In the genomic region with DNA sequence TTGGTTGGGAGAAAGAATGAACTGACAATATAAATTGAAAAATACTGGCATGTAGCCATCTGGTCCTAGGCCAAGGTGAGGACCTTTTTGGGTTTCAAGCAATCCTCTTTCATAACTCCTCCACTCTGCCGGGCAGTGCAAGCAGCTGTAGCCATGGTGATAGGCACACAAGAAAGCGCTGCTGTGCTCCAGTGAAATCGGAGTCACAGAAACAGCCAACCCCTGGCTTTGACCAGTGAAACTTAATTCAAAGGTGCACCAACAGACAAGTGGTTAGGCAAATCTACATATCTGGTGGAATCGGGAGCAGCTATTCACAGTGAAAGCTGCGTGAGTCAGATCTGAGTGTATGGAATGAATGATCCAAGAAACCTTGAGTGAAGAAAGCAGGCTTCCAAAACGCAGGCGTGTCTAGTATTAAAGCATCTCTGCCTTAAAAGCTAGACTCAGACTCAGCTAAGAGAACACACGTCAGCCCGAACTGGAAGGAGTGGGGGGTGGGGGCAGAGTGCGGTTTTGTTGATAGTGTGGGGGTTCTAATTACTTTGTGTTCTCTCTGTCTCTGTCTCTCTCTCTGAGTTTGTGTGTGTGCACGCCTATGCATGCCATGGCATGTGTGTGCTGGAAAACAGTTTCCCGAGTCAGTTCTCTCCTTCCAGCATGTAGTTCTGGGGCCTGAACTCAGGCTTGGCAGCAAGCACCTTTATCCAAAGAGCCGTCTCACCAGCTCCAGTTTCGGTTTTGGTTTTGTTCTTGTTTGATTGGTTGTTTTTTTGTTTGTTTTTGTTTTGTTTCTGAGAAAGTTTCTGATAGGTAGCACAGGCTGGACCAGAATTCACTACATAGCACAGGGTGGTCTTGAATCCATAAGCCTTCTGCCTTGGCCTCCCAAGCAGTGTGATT, we compare ENCODE assay signal across 8 mouse cellular contexts. TPM values are rescaled to one million over a fixed set of nuclear protein-coding genes. Genes with fewer than 3 reads are reported as not detected.
A peak's percentile ranks its signal among the peaks of the same experiment; 100 is the strongest.
DNase-seq lines count a peak whose midpoint lies in the region; ATAC-seq and TF ChIP-seq lines count a peak whose summit lies in the region.

No protein-coding gene starts in this region.

- peaks cover 60% of the 10 kb centered on the region for H3K36me3 ChIP-seq in intestine, embryonic 14.5 days (ENCODE audit: control insufficient read depth, insufficient read depth, low read length)
- peaks cover 49% of the 10 kb centered on the region for H3K36me3 ChIP-seq in intestine, postnatal 0 days (ENCODE audit: control insufficient read depth, insufficient read depth)
- no peaks in the 10 kb centered on the region for H3K36me3 ChIP-seq in forebrain, postnatal 0 days (ENCODE audit: insufficient read depth)
- peaks cover 78% of the 10 kb centered on the region for H3K36me3 ChIP-seq in liver, embryonic 14.5 days (replicated peaks; ENCODE audit: control insufficient read depth, insufficient read depth, low read depth)
- H3K36me3 ChIP-seq in stomach, embryonic 15.5 days = peaks cover 39% of the 10 kb centered on the region

- no peak for DNase-seq in intestine, embryonic 14.5 days (ENCODE audit: low spot score)
- peak; percentile 84 for DNase-seq in R1 (ENCODE audit: low read depth, low spot score)
- peak; percentile 44 for DNase-seq in forebrain, postnatal 0 days
- no peak for DNase-seq in liver, embryonic 14.5 days (ENCODE audit: low read depth in 3 of 3, low spot score in 3 of 3)
- no peak for DNase-seq in cerebellum, adult 8-10 months
- no peak for DNase-seq in layer of hippocampus, postnatal 36 days

- no peak overlapping the region for H3K4me2 ChIP-seq in intestine, embryonic 14.5 days (ENCODE audit: low read length)
- no peak overlapping the region for H3K4me2 ChIP-seq in intestine, postnatal 0 days (replicated peaks; ENCODE audit: low read depth)
- H3K4me2 ChIP-seq in forebrain, postnatal 0 days (ENCODE audit: low read depth) = no peak overlapping the region
- peak overlapping the region; percentile 24; the same call in 1 of the 2 replicates for H3K4me2 ChIP-seq in liver, embryonic 14.5 days (ENCODE audit: low read depth)
- H3K4me2 ChIP-seq in stomach, embryonic 15.5 days = no peak overlapping the region

- no peak overlapping the region for H3K4me3 ChIP-seq in intestine, embryonic 14.5 days (ENCODE audit: low read depth, low read length)
- no peak overlapping the region for H3K4me3 ChIP-seq in intestine, postnatal 0 days (ENCODE audit: low read depth, low read length)
- H3K4me3 ChIP-seq in forebrain, postnatal 0 days (ENCODE audit: low read depth, low read length) = no peak overlapping the region
- no peak overlapping the region for H3K4me3 ChIP-seq in liver, embryonic 14.5 days (ENCODE audit: insufficient read depth in 1 of 2, low read depth in 2 of 2, low read length in 2 of 2)
- no peak overlapping the region for H3K4me3 ChIP-seq in stomach, embryonic 15.5 days (replicated peaks)

- no peak; the same call in 1 of the 2 replicates for ATAC-seq in intestine, embryonic 14.5 days (replicated peaks; ENCODE audit: low FRiP score, low TSS enrichment, low read depth)
- ATAC-seq in intestine, postnatal 0 days = no peak
- peak; percentile 66 for ATAC-seq in forebrain, postnatal 0 days
- ATAC-seq in liver, embryonic 14.5 days (ENCODE audit: insufficient read depth) = peak; percentile 40; the same call in 1 of the 2 replicates
- peak; percentile 67; the same call in 1 of the 2 replicates for ATAC-seq in stomach, embryonic 15.5 days (ENCODE audit: insufficient read depth, low FRiP score, low read depth)

- H3K27me3 ChIP-seq in intestine, embryonic 14.5 days (replicated peaks; ENCODE audit: control insufficient read depth, insufficient read depth, low read length) = no peaks in the 10 kb centered on the region
- H3K27me3 ChIP-seq in intestine, postnatal 0 days (replicated peaks; ENCODE audit: control insufficient read depth, insufficient read depth, low read length) = no peaks in the 10 kb centered on the region
- H3K27me3 ChIP-seq in forebrain, postnatal 0 days (ENCODE audit: insufficient read depth, low read length) = no peaks in the 10 kb centered on the region
- no peaks in the 10 kb centered on the region for H3K27me3 ChIP-seq in liver, embryonic 14.5 days (ENCODE audit: control insufficient read depth, insufficient read depth, low read length)
- no peaks in the 10 kb centered on the region for H3K27me3 ChIP-seq in stomach, embryonic 15.5 days (replicated peaks)

- H3K4me1 ChIP-seq in intestine, embryonic 14.5 days (replicated peaks; ENCODE audit: control insufficient read depth, insufficient read depth, low read length) = peaks cover 4% of the 10 kb centered on the region
- H3K4me1 ChIP-seq in intestine, postnatal 0 days (replicated peaks; ENCODE audit: control insufficient read depth, insufficient read depth, low read length) = no peaks in the 10 kb centered on the region
- H3K4me1 ChIP-seq in forebrain, postnatal 0 days (ENCODE audit: insufficient read depth) = no peaks in the 10 kb centered on the region
- H3K4me1 ChIP-seq in liver, embryonic 14.5 days (replicated peaks; ENCODE audit: control insufficient read depth in 2 of 2, insufficient read depth in 2 of 2, low read length in 1 of 2) = peaks cover 21 to 31% of the 10 kb centered on the region in 2 experiments
- peaks cover 5% of the 10 kb centered on the region; the same call in 1 of the 2 replicates for H3K4me1 ChIP-seq in stomach, embryonic 15.5 days

- TF ChIP-seq CTCF in intestine, postnatal 0 days (IDR thresholded peaks at IDR 0.05; ENCODE audit: low read depth) = no peak
- no peak for TF ChIP-seq CTCF in forebrain, postnatal 0 days (IDR thresholded peaks at IDR 0.05; ENCODE audit: low read depth)
- no peak for TF ChIP-seq CTCF in liver, embryonic 14.5 days (IDR thresholded peaks at IDR 0.05; ENCODE audit: low read depth)

- no peak overlapping the region for H3K9ac ChIP-seq in intestine, embryonic 14.5 days (ENCODE audit: low read length)
- no peak overlapping the region for H3K9ac ChIP-seq in intestine, postnatal 0 days (ENCODE audit: low read depth, low read length)
- no peak overlapping the region for H3K9ac ChIP-seq in forebrain, postnatal 0 days
- no peak overlapping the region for H3K9ac ChIP-seq in liver, embryonic 14.5 days (replicated peaks)
- H3K9ac ChIP-seq in stomach, embryonic 15.5 days = no peak overlapping the region

- TF ChIP-seq EP300 in liver, embryonic 14.5 days (IDR thresholded peaks at IDR 0.05; ENCODE audit: low read depth) = no peak

- no peaks in the 10 kb centered on the region for H3K9me3 ChIP-seq in intestine, embryonic 14.5 days (ENCODE audit: control insufficient read depth, low read length)
- no peaks in the 10 kb centered on the region for H3K9me3 ChIP-seq in intestine, postnatal 0 days (ENCODE audit: control insufficient read depth)
- H3K9me3 ChIP-seq in forebrain, postnatal 0 days (ENCODE audit: low read length) = no peaks in the 10 kb centered on the region
- H3K9me3 ChIP-seq in liver, embryonic 14.5 days (ENCODE audit: control insufficient read depth, low read length) = no peaks in the 10 kb centered on the region
- H3K9me3 ChIP-seq in stomach, embryonic 15.5 days = no peaks in the 10 kb centered on the region

- peak overlapping the region; percentile 9; the same call in 1 of the 2 replicates for H3K27ac ChIP-seq in intestine, embryonic 14.5 days (ENCODE audit: low read depth)
- no peak overlapping the region for H3K27ac ChIP-seq in intestine, postnatal 0 days (ENCODE audit: low read depth, low read length)
- H3K27ac ChIP-seq in forebrain, postnatal 0 days (ENCODE audit: low read depth, low read length) = no peak overlapping the region
- peak overlapping the region; percentile 10; the same call in 1 of the 2 replicates for H3K27ac ChIP-seq in liver, embryonic 14.5 days
- peak overlapping the region; percentile 63 for H3K27ac ChIP-seq in stomach, embryonic 15.5 days

- WGBS in intestine, embryonic 14.5 days = 78% methylated on average over 14 of the region's 14 CpGs
- 72% methylated on average over 14 of the region's 14 CpGs for WGBS in intestine, postnatal 0 days
- WGBS in forebrain, postnatal 0 days = 45% methylated on average over 14 of the region's 14 CpGs
- 67% methylated on average over 14 of the region's 14 CpGs for WGBS in liver, embryonic 14.5 days (ENCODE audit: insufficient replicate concordance)
- 58% methylated on average over 14 of the region's 14 CpGs for WGBS in stomach, embryonic 15.5 days

RNA-seq across cellular contexts. Expression of a gene that starts 44.8 kb away (rescaled TPM):
- polyA plus RNA-seq in intestine, embryonic 14.5 days (2014; fragmentation: Nextera tagmentation; extraction: Ambion mirVana) = 21.0 and 23.7 TPM in 2 replicates
- polyA plus RNA-seq in intestine, postnatal 0 days (2015; fragmentation: Nextera tagmentation; extraction: Ambion mirVana) = 7.2 and 7.4 TPM in 2 replicates
- total RNA-seq in forebrain, postnatal 0 days (2014; rRNA removed) = 6.5 TPM in 2 replicates
- 3.5 and 5.7 TPM in 2 replicates for polyA plus RNA-seq in forebrain, postnatal 0 days (2015; fragmentation: Nextera tagmentation; extraction: Ambion mirVana)
- polyA plus RNA-seq in liver, embryonic 14.5 days (2012; rRNA removed) = 62.8 and 74.2 TPM in 2 replicates
- polyA plus RNA-seq in liver, embryonic 14.5 days (2014; fragmentation: Nextera tagmentation; extraction: Ambion mirVana) = 62.0 and 62.2 TPM in 2 replicates
- polyA plus RNA-seq in stomach, embryonic 15.5 days (2015; fragmentation: Nextera tagmentation; extraction: Ambion mirVana) = 22.7 and 27.0 TPM in 2 replicates
- total RNA-seq in layer of hippocampus, postnatal 36 days (2021) = 1 to 10 TPM; 5.3 to 7.3 TPM

Comparison
In these comparisons a context has a peak if more than half of its experiments do, and no peak if none do; other contexts are left out.
1. H3K27ac ChIP-seq: peak in intestine, embryonic 14.5 days (single experiment), liver, embryonic 14.5 days (single experiment) and stomach, embryonic 15.5 days (single experiment); none in intestine, postnatal 0 days (single experiment) and forebrain, postnatal 0 days (single experiment).
2. ATAC-seq: peak in forebrain, postnatal 0 days (single experiment), liver, embryonic 14.5 days (single experiment) and stomach, embryonic 15.5 days (single experiment); none in intestine, embryonic 14.5 days (single experiment) and intestine, postnatal 0 days (single experiment).
3. DNase-seq: peak in R1 (single experiment) and forebrain, postnatal 0 days (single experiment); none in intestine, embryonic 14.5 days (single experiment), liver, embryonic 14.5 days (0 of 3), cerebellum, adult 8-10 months (single experiment) and layer of hippocampus, postnatal 36 days (0 of 2).